Mouse (Mus musculus) liver, embryonic 16.5 days (tissue): ENCODE measurements around the gene Cyp4a12b. TPM values are rescaled to one million over a fixed set of nuclear protein-coding genes. Genes with fewer than 3 reads are reported as not detected.

Source experiments
- ATAC-seq: fragments of 200-750 bp; cut with Nextera tagmentation; 2 replicates; pipeline ENCODE4 v1.8.0; 2017; ENCODE audit warnings: low read depth, mild to moderate bottlenecking, moderate number of reproducible peaks, moderate library complexity
- H3K27ac ChIP-seq: fragments of 300-500 bp; sonication (generic); 2 replicates; pipeline ENCODE4 v1.5.1; 2014; ENCODE audit warnings: mild to moderate bottlenecking, low read length
- H3K27me3 ChIP-seq: fragments of 300-500 bp; sonication (generic); 2 replicates; pipeline ENCODE4 v1.6.1; 2014; ENCODE audit warnings: low read depth, low read length, mixed read lengths; ENCODE audit not compliant: control insufficient read depth, insufficient read depth
- H3K36me3 ChIP-seq: fragments of 300-500 bp; sonication (generic); 2 replicates; pipeline ENCODE4 v1.6.1; 2014; ENCODE audit warnings: mild to moderate bottlenecking; ENCODE audit not compliant: control insufficient read depth, insufficient read depth
- H3K4me1 ChIP-seq: fragments of 300-500 bp; sonication (generic); 2 replicates; pipeline ENCODE4 v1.6.1; 2014; ENCODE audit warnings: low read depth, low read length, mixed read lengths; ENCODE audit not compliant: control insufficient read depth
- H3K4me2 ChIP-seq: fragments of 300-500 bp; sonication (generic); 2 replicates; pipeline ENCODE4 v1.6.1; 2014; ENCODE audit warnings: low read depth, low read length, mixed read lengths
- H3K4me3 ChIP-seq: fragments of 300-500 bp; sonication (generic); 2 replicates; pipeline ENCODE4 v1.5.1; 2014; ENCODE audit warnings: low read depth, mild to moderate bottlenecking, low read length
- H3K9ac ChIP-seq: fragments of 300-500 bp; sonication (generic); 2 replicates; pipeline ENCODE4 v1.6.1; 2014; ENCODE audit warnings: low read depth, low read length
- H3K9me3 ChIP-seq: fragments of 300-500 bp; sonication (generic); replicated peaks from 2 replicates; pipeline ENCODE4 v1.6.1; 2016; ENCODE audit warnings: low read length; ENCODE audit not compliant: control insufficient read depth
- WGBS: fragments of 180-500 bp; shearing (Covaris S2); extraction: QIAGEN DNeasy Blood & Tissue Kit; methylation state at CpG from one replicate; pipeline ENCODE4 v1.1.7; 2014; ENCODE audit not compliant: insufficient replicate concordance; 5-methylcytosine and 5-hydroxymethylcytosine counted together
- polyA plus RNA-seq: library from polyadenylated mRNA; unstranded; fragments of >200 nt; fragmentation: Nextera tagmentation; extraction: Ambion mirVana; gene quantifications from 2 replicates; pipeline ENCODE4 v1.2.1, GENCODE M21; 2015

Cyp4a12b gene
- polyA plus RNA-seq, 1 experiment from 2014 or later, result not detected

DNA sequence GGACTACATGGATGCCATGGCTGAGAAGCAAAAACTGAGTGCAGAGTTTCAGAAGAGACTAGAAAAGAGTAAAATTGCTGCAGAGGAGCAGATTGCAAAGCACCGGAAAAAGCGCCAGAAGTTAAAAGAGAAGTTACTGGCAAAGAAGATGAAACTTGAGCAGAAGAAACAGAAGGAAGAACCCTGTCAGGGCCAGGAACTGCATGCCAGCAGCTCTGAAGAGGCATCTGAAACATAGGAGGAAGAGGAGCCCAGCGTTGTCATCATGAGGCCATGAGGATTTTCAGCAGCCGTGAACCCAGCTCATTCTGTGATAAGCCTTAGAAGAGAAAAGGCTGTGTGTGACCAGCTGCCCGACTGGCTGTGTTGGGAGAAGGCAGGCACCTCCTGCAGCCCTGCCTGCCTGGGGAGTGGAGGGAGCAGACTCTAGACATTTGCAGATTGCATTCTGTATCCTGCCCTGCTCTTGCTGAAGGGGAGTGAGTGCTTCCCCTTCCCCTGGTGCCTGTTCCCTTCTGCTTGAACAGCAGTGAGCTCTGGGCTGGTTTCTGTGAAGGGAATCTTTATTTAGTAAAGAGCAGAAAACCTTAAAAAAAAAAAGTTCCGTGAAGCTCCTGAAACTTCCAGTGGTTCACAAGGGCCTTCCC is 69.7 kb downstream of the Cyp4a12b start:
- H3K36me3 ChIP-seq, result no peaks in the 10 kb centered on the region
- no peaks in the 10 kb centered on the region for H3K4me1 ChIP-seq
- H3K9ac ChIP-seq, result no peak overlapping the region
- 37% methylated on average over 6 of the region's 6 CpGs for WGBS
- no peak overlapping the region for H3K27ac ChIP-seq
- no peak for ATAC-seq
- H3K27me3 ChIP-seq, result no peaks in the 10 kb centered on the region
- H3K4me3 ChIP-seq, result no peak overlapping the region
- H3K4me2 ChIP-seq, result no peak overlapping the region
- no peaks in the 10 kb centered on the region for H3K9me3 ChIP-seq

Other genes starting within 250 kb of the Cyp4a12b start
- not detected in 2 replicates for gene Cyp4a29, start 169.5 kb upstream of the Cyp4a12b start, polyA plus RNA-seq
- gene Cyp4a12a, start 112.6 kb upstream of the Cyp4a12b start, polyA plus RNA-seq, result 0.04 TPM in 1 of 2 replicates, not detected in the other
- not detected in 2 replicates for gene Cyp4a30b, start 41.0 kb downstream of the Cyp4a12b start, polyA plus RNA-seq
- gene Cyp4a14, start 84.5 kb downstream of the Cyp4a12b start, polyA plus RNA-seq, result 0.09 and 0.11 TPM in 2 replicates
- 0.08 and 0.31 TPM in 2 replicates for gene Cyp4a10, start 106.6 kb downstream of the Cyp4a12b start, polyA plus RNA-seq
- 0.83 and 1.7 TPM in 2 replicates for gene Cyp4a31, start 152.0 kb downstream of the Cyp4a12b start, polyA plus RNA-seq
- not detected in 2 replicates for gene Cyp4a32, start 189.3 kb downstream of the Cyp4a12b start, polyA plus RNA-seq
- gene Cyp4b1, start 236.1 kb downstream of the Cyp4a12b start, polyA plus RNA-seq, result 3.9 and 4.5 TPM in 2 replicates